Mouse (Mus musculus) small intestine, adult 2 months (tissue): ENCODE measurements around the gene Oxnad1.

Source experiments
- CTCF ChIP-seq: fragments of 200-500 bp; IDR thresholded peaks from 2 replicates; pipeline ENCODE4 v1.5.1; 2012; ENCODE audit warnings: low read depth, mild to moderate bottlenecking, control low read depth, inconsistent platforms, low read length, moderate library complexity, mixed read lengths; ENCODE audit not compliant: insufficient replicate concordance, insufficient read length; ENCODE audit errors: extremely low read depth
- POLR2A ChIP-seq: fragments of 200-500 bp; IDR thresholded peaks from 2 replicates; pipeline ENCODE4 v1.6.1; 2012; ENCODE audit warnings: low read depth, mild to moderate bottlenecking, control low read depth, inconsistent platforms, low read length, moderate library complexity

DNA sequence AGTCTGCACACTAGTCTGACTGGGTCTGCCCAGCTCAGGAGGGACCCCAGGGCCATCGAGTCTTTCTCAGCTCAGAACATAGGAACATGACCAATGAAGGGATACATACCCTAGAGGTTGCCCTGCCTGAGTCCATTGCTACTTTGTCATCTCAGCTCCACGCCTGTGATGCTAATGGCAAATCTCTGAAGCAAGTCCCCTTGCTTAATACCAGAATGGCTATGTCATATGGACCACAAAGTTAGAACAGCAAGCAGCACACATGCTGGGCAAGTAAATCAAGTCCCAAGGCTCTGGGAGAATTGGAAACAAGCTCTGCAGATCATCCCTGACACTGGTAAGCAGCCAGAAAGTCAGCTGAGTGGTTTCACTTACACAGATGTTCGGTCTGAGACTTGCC is 13.8 kb downstream of the Oxnad1 start:
- TF ChIP-seq POLR2A (no peak), CTCF (no peak)
